Mouse (Mus musculus) cortical plate, adult 2 months (tissue): Measurements from ENCODE around the gene Plcb2.

Experiments
- CTCF ChIP-seq: fragments of 200-500 bp; IDR thresholded peaks from 2 replicates; pipeline ENCODE4 v1.5.1; 2011; ENCODE audit warnings: mild to moderate bottlenecking, control low read depth, low read length; ENCODE audit not compliant: insufficient read depth; ENCODE audit errors: extremely low read depth
- POLR2A ChIP-seq: fragments of 200-500 bp; IDR thresholded peaks from 2 replicates; pipeline ENCODE4 v1.6.1; 2011; ENCODE audit warnings: mild to moderate bottlenecking, low read length, control low read depth; ENCODE audit not compliant: insufficient read depth; ENCODE audit errors: extremely low read depth

DNA sequence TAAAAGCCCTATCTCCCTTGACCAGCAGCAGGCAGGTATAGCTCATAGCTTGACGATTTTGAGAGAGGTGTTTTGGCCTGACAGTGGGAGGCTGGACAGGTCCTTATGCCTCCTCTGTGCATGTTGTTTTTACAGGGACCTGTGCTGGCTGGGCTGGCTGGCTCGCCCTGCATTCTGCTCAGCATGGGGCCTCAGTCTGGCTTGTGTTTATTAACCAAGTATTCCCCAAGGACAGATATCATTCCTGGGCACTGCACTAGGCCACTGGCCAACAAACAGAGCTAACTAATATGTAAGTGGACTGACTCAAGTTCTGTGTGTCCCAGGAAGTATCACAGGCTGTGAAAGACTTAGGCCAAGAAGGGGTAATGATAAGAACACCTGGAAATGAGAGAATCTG lies 58.5 kb downstream of the Plcb2 start:
- no peak for TF ChIP-seq POLR2A
- TF ChIP-seq CTCF, result no peak
